Mouse (Mus musculus): Measurements from ENCODE around the gene Saa1. TPM values are rescaled to one million over a fixed set of nuclear protein-coding genes. Genes with fewer than 3 reads are reported as not detected.
A peak's percentile ranks its signal among the peaks of the same experiment; 100 is the strongest.
"Not testable (repeated sequence)": the region's sequence is repeated elsewhere in the genome, so short reads cannot be mapped to it uniquely, and the experiment has no call there.

The Saa1 gene
- polyA plus RNA-seq, 1 experiment from 2014 or later, result 0.12 TPM

DNA sequence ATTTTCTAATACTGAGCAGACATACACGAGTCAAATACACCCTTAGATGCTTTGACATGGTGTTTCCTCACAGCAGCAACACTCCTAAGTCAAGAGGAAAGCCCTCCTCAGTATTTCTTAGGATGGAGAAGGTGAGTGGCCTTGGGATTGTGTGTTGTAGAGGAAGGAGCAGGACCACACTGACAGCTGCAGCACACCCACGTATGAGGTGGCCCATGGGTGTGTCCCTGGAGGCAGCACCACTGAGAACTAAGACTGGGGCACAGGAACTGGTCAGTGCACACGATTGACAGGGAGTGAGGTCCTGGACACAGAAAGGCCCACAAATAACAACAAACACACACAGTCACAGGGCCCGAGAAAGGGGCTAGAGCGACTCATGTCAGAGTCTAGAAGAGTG, 2.7 kb downstream of the Saa1 start:
- WGBS, result 65% methylated on average over 5 of the region's 5 CpGs
- H3K9me3 ChIP-seq; H3K9ac ChIP-seq; H3K36me3 ChIP-seq; H3K4me1 ChIP-seq; H3K27me3 ChIP-seq; H3K4me2 ChIP-seq; ATAC-seq (ENCODE audit: borderline replicate concordance, extremely low read depth, low FRiP score, low TSS enrichment); H3K27ac ChIP-seq; H3K4me3 ChIP-seq: not testable (repeated sequence)

DNA sequence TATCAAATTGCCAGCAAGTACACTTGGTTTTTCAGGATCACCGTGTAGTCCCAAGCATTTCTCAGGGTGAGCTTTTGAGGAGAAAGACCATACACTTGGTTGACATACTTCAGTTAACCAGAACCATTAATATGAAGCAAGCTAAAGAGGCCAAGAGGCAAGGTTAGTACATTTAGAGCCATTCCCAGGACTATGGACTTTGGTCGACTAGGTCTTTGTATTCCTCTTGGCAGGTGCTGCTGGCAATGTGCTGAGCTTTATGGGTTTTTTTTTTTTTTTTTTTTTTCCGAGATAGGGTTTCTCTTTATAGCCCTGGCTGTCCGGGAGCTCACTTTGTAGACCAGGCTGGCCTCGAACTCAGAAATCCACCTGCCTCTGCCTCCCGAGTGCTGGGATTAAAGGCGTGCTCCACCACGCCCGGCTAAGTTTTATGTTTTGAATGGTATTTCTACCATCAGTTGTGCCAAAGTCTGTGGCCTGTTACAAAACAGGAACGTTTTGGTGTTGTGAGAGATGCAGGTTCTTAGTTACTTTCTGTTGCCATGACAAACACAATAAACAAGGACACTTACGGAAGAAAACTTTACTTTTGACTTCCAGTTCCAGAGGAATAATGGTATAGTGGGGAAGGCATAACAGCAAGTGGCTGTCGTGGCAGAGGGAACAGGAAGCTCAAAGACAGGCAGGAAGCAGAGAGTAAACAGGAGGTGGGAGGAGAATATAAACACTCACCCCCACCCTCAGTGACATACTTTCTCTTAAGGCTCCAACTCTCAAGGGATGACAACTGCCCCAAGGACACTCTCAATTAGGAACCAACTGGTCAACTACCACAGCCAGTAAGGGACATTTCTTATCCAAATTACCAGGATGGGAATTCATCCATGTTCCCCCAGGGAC, 4.0 kb downstream of the Saa1 start:
- 74% methylated on average over 12 of the region's 12 CpGs for WGBS
- no peaks in the 10 kb centered on the region for H3K36me3 ChIP-seq
- no peak overlapping the region for H3K27ac ChIP-seq
- no peak overlapping the region for H3K4me2 ChIP-seq
- H3K9ac ChIP-seq, result no peak overlapping the region
- H3K9me3 ChIP-seq, result no peaks in the 10 kb centered on the region
- H3K4me1 ChIP-seq, result no peaks in the 10 kb centered on the region
- no peak overlapping the region for H3K4me3 ChIP-seq
- H3K27me3 ChIP-seq, result no peaks in the 10 kb centered on the region
- ATAC-seq (ENCODE audit: borderline replicate concordance, extremely low read depth, low FRiP score, low TSS enrichment), result no peak

DNA sequence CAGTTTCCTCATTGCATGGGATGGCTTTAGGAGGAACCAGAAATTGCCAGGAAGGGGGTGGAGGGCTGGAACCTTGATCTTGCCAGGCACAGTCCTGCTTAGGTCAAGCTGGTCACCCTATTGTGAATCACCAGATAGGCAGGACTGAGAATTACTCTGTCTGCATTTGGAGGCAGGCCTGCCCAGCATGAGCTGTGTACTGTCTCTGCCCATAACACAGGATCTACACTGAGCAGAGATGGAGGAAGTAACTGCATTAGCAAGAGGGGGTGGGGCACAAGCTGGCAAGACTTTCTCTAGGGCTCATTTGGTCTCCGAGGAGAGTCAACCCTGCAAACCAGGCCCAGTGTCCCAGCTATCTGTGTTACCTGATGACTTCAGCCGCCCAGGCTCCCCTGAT, 7.8 kb downstream of the Saa1 start:
- Histone ChIP-seq H3K4me1 (no peaks in the 10 kb centered on the region), H3K36me3 (no peaks in the 10 kb centered on the region), H3K4me3 (no peak overlapping the region), H3K4me2 (no peak overlapping the region), H3K9ac (no peak overlapping the region), H3K9me3 (no peaks in the 10 kb centered on the region), H3K27ac (no peak overlapping the region), H3K27me3 (no peaks in the 10 kb centered on the region)
- WGBS, result 71% methylated on average over 2 of the region's 2 CpGs
- ATAC-seq (ENCODE audit: borderline replicate concordance, extremely low read depth, low FRiP score, low TSS enrichment), result no peak

DNA sequence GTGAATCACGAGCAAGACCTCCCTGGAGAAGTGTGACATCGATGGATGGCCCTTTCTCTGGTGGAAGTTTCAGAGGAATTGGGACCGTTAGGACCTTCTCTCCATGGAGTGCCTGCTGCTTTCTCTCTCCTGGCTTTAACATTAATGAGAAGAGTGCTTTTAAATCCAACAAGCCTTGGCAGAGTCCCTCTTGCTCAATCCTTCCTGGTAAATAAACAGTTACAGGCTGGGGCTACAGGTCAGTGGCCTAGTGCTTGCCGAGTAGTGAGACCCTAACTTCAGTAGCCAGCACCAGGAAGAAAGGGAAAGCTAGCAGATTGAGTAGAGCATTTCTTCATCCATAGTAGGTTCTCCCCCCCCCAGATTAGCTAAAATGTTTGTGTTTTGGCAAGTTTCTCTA, 10.3 kb downstream of the Saa1 start, which contains the start of gene Saa4:
Saa4 (minus strand) TSS at position 146 of the 400 bp plus-strand sequence.
- H3K4me3 ChIP-seq, result no peak within 1 kb of the TSS
- no peaks in the 10 kb centered on the region for H3K9me3 ChIP-seq
- no peaks in the 10 kb centered on the region for H3K36me3 ChIP-seq
- no peak for ATAC-seq (ENCODE audit: borderline replicate concordance, extremely low read depth, low FRiP score, low TSS enrichment)
- H3K4me1 ChIP-seq, result no peaks in the 10 kb centered on the region
- 67% methylated on average over 4 of the region's 4 CpGs for WGBS
- no peaks in the 10 kb centered on the region for H3K27me3 ChIP-seq
- no peak within 1 kb of the TSS for H3K9ac ChIP-seq
- no peak within 1 kb of the TSS for H3K27ac ChIP-seq
- no peak within 1 kb of the TSS for H3K4me2 ChIP-seq

DNA sequence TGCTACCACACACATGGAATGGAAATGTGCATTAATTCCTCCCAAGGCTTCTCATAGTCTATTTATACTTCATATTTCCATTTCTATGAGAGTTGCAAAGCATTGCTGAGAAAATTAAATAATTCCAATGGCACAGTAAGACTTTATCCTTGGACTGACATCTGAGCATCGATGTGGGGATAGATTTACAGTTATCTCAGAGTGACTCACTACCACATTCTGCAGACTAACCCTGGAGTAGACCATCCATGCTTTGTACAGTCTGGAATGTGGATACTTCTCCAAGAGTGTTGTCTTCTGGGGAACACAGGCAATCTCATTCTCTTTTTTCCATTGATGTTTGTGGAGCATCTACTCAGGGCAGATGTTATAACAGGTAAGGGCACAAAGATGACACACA, 15.2 kb downstream of the Saa1 start:
- 78% methylated on average over 1 of the region's 1 CpGs for WGBS
- Histone ChIP-seq H3K4me1 (no peaks in the 10 kb centered on the region), H3K9ac (no peak overlapping the region), H3K9me3 (no peaks in the 10 kb centered on the region), H3K4me2 (no peak overlapping the region), H3K27ac (no peak overlapping the region), H3K27me3 (peaks cover 11% of the 10 kb centered on the region), H3K36me3 (no peaks in the 10 kb centered on the region), H3K4me3 (no peak overlapping the region)
- no peak for ATAC-seq (ENCODE audit: borderline replicate concordance, extremely low read depth, low FRiP score, low TSS enrichment)

DNA sequence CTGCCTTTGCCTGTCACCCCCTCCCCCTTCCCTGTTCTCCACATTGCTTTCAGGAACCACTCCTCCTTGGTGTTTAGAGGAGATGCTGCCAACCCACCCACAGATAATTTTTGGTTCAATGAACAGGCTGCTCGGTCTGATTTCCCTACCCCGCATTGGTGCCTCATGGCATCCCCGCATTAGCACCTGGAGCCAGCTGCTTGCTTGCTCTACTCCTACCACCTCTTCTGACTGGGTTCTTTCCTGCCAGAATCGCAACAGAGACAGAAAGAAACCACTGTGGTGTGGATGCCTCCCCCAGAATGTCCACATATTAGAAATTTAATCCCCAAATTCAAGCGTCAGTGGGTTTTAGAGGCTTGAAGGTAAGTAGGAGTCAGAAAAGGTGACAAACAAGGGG, 18.4 kb downstream of the Saa1 start:
- Histone ChIP-seq H3K4me3 (no peak overlapping the region), H3K9me3 (no peaks in the 10 kb centered on the region), H3K27me3 (peaks cover 11% of the 10 kb centered on the region), H3K4me1 (peaks cover 11% of the 10 kb centered on the region), H3K9ac (no peak overlapping the region), H3K27ac (no peak overlapping the region), H3K4me2 (no peak overlapping the region), H3K36me3 (no peaks in the 10 kb centered on the region)
- no peak for ATAC-seq (ENCODE audit: borderline replicate concordance, extremely low read depth, low FRiP score, low TSS enrichment)
- 68% methylated on average over 5 of the region's 5 CpGs for WGBS

DNA sequence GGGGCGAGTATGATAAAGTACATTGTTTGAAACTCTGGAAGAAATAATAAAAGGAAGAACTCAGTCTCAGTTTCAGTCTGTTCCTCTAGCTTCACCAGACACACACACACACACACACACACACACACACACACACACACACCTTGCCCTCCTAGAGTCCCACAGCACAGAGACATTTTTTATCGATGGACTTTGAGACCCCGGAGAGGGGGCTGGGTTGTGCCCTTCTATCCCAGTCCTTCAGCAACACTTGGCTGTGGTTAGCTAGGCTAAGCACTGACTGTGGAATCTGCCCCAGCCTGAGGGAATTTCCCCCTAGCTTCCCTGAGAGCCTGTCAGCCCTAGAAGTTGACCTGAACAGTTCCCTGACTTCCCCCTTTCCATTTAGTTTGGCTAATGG, 18.9 kb downstream of the Saa1 start:
- H3K4me3 ChIP-seq, result no peak overlapping the region
- no peak overlapping the region for H3K4me2 ChIP-seq
- no peaks in the 10 kb centered on the region for H3K36me3 ChIP-seq
- H3K4me1 ChIP-seq, result peaks cover 17% of the 10 kb centered on the region
- H3K9ac ChIP-seq, result no peak overlapping the region
- 63% methylated on average over 3 of the region's 3 CpGs for WGBS
- no peak overlapping the region for H3K27ac ChIP-seq
- no peak for ATAC-seq (ENCODE audit: borderline replicate concordance, extremely low read depth, low FRiP score, low TSS enrichment)
- no peaks in the 10 kb centered on the region for H3K9me3 ChIP-seq
- H3K27me3 ChIP-seq, result peaks cover 16% of the 10 kb centered on the region

DNA sequence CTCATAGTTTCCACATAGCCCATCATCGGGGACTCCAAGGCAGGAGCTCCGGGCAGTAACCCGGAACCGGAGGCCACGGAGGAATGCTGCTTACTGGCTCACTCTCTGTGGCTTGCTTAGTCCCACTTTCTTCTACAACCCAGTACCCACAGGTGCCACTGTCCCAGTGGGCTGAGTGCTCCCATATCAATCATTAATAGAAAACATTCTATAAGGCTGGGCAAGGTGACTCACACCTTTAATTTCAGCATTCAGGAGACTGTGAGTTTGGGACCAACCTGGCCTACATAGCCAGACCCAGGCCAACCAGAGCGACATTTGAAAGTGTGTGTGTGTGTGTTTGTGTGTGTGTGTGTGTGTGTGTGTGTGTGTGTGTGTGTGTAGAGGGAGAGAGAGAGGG, 19.4 kb downstream of the Saa1 start:
- Histone ChIP-seq H3K9me3 (no peaks in the 10 kb centered on the region), H3K4me3 (no peak overlapping the region), H3K36me3 (no peaks in the 10 kb centered on the region), H3K4me2 (no peak overlapping the region), H3K27ac (no peak overlapping the region), H3K27me3 (peaks cover 21% of the 10 kb centered on the region), H3K9ac (no peak overlapping the region), H3K4me1 (peaks cover 18% of the 10 kb centered on the region)
- WGBS, result 90% methylated on average over 6 of the region's 6 CpGs
- no peak for ATAC-seq (ENCODE audit: borderline replicate concordance, extremely low read depth, low FRiP score, low TSS enrichment)

DNA sequence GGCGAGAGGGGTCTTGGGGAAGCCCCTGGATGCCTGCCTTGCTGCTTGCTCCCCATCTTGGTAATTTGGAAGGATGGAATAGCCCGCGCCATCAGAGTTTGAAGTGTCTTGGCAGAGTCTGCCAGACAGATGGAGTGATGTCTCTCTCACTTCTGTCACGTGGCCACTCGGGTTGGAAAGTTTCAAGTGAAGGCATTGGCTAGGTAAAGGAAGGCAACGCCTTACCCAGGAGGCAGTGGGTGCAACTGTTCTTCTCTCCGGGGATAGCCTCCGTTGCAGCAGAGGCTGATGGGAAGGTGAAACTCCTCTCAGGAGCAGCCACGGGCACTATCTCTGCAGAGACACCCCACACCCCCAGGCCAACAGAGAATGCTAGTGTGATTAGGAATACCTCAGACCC, 22.3 kb downstream of the Saa1 start:
- Histone ChIP-seq H3K36me3 (no peaks in the 10 kb centered on the region), H3K4me3 (no peak overlapping the region), H3K4me1 (peaks cover 36% of the 10 kb centered on the region), H3K9me3 (no peaks in the 10 kb centered on the region), H3K4me2 (no peak overlapping the region), H3K27ac (no peak overlapping the region), H3K27me3 (peaks cover 23% of the 10 kb centered on the region), H3K9ac (no peak overlapping the region)
- WGBS, result 57% methylated on average over 9 of the region's 9 CpGs
- no peak for ATAC-seq (ENCODE audit: borderline replicate concordance, extremely low read depth, low FRiP score, low TSS enrichment)

DNA sequence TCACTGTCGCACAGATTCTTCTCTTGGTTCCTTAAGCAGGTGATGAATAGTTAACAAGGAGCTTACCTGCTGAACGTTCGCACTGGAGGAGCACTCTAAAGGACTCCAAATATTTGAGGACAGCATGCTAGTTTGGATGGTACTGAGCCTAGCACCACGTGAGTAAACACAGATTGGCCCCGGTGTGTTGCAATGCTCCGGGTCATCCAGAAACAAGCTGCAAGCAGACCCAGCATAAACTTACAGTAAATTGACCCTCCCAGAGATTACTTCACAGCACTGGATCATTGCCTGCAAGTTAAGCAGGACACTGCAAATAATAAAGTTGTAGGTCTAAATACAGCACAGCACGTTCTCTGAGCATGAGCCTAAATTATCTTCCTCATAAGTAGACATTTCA, 23.3 kb downstream of the Saa1 start:
- H3K9ac ChIP-seq, result no peak overlapping the region
- H3K4me2 ChIP-seq, result no peak overlapping the region
- peaks cover 36% of the 10 kb centered on the region for H3K4me1 ChIP-seq
- H3K27me3 ChIP-seq, result peaks cover 20% of the 10 kb centered on the region
- 43% methylated on average over 7 of the region's 7 CpGs for WGBS
- H3K36me3 ChIP-seq, result no peaks in the 10 kb centered on the region
- peak; percentile 86 for ATAC-seq (ENCODE audit: borderline replicate concordance, extremely low read depth, low FRiP score, low TSS enrichment)
- no peak overlapping the region for H3K27ac ChIP-seq
- no peaks in the 10 kb centered on the region for H3K9me3 ChIP-seq
- no peak overlapping the region for H3K4me3 ChIP-seq

DNA sequence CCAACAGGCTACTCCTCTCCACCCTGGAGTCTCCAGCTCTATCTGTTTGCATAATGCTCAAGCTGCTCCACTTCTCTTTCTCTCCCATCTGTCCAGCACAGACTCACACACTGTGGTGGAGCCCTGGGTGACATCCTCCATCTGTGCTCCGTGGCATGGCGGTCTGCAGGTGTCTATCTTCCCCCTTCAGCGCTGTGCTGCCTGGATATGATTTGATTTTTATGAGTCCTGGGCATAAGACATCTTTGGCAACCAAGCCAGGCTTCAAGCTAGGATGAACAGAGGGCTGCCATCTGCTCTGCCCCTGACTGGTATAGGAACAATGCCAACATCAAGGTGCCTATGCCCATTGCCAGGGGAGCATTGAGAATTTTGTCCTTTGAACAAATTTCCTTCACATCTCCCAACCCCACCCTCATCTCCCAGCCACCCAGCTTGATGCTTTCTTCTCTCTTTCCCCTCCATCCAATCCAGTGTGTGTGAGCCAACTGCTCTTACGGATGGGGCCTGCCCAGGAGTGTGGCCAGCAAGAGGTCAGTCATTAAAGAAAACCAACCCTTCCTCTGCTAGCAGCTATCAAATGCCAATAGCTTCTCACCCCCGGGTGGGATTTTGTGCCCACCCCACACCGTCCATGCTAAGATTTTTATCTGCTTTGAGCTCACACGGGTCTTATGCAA, 24.0 kb downstream of the Saa1 start:
- no peak overlapping the region for H3K4me3 ChIP-seq
- 75% methylated on average over 7 of the region's 7 CpGs for WGBS
- H3K36me3 ChIP-seq, result no peaks in the 10 kb centered on the region
- no peak overlapping the region for H3K27ac ChIP-seq
- no peak overlapping the region for H3K4me2 ChIP-seq
- H3K4me1 ChIP-seq, result peaks cover 36% of the 10 kb centered on the region
- H3K9ac ChIP-seq, result no peak overlapping the region
- H3K27me3 ChIP-seq, result peaks cover 19% of the 10 kb centered on the region; the same call in 1 of the 2 replicates
- H3K9me3 ChIP-seq, result no peaks in the 10 kb centered on the region
- ATAC-seq (ENCODE audit: borderline replicate concordance, extremely low read depth, low FRiP score, low TSS enrichment), result 0 out of 2 replicates have a peak, but pooled peaks have one; percentile 3

DNA sequence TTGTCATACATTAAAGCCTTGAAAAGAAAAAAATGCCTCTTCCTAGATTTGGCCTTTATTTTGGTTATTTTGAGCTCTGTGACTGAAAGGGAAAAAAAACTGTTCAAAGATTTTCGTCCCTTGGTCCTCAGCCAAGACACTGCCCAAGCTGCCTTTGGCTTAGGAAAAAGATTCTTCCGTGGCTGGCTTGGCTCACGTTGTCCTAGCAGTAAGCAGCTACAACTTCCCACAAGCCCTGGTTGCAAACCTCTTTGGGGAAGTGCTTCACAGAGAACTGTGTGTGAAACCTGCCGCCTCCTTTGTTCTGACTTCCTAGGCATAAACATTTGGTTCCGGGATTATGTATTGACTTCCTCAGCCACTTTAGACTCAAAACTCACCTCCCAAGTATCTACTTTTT, 25.9 kb downstream of the Saa1 start:
- Histone ChIP-seq H3K36me3 (no peaks in the 10 kb centered on the region), H3K4me2 (no peak overlapping the region; the same call in 1 of the 2 replicates), H3K27me3 (peaks cover 22% of the 10 kb centered on the region; the same call in 1 of the 2 replicates), H3K27ac (no peak overlapping the region), H3K9me3 (no peaks in the 10 kb centered on the region), H3K4me1 (peaks cover 36% of the 10 kb centered on the region), H3K4me3 (no peak overlapping the region), H3K9ac (no peak overlapping the region)
- no peak for ATAC-seq (ENCODE audit: borderline replicate concordance, extremely low read depth, low FRiP score, low TSS enrichment)
- WGBS, result 25% methylated on average over 5 of the region's 5 CpGs

Data from lung, embryonic 15.5 days (tissue).